Mouse (Mus musculus) liver, embryonic 16.5 days (tissue): ENCODE results near the gene AI413582. TPM values are rescaled to one million over a fixed set of nuclear protein-coding genes. Genes with fewer than 3 reads are reported as not detected.

Source experiments
- ATAC-seq: fragments of 200-750 bp; cut with Nextera tagmentation; 2 replicates; pipeline ENCODE4 v1.8.0; 2017; ENCODE audit warnings: low read depth, mild to moderate bottlenecking, moderate number of reproducible peaks, moderate library complexity
- H3K27ac ChIP-seq: fragments of 300-500 bp; sonication (generic); 2 replicates; pipeline ENCODE4 v1.5.1; 2014; ENCODE audit warnings: mild to moderate bottlenecking, low read length
- H3K27me3 ChIP-seq: fragments of 300-500 bp; sonication (generic); 2 replicates; pipeline ENCODE4 v1.6.1; 2014; ENCODE audit warnings: low read depth, low read length, mixed read lengths; ENCODE audit not compliant: control insufficient read depth, insufficient read depth
- H3K36me3 ChIP-seq: fragments of 300-500 bp; sonication (generic); 2 replicates; pipeline ENCODE4 v1.6.1; 2014; ENCODE audit warnings: mild to moderate bottlenecking; ENCODE audit not compliant: control insufficient read depth, insufficient read depth
- H3K4me1 ChIP-seq: fragments of 300-500 bp; sonication (generic); 2 replicates; pipeline ENCODE4 v1.6.1; 2014; ENCODE audit warnings: low read depth, low read length, mixed read lengths; ENCODE audit not compliant: control insufficient read depth
- H3K4me2 ChIP-seq: fragments of 300-500 bp; sonication (generic); 2 replicates; pipeline ENCODE4 v1.6.1; 2014; ENCODE audit warnings: low read depth, low read length, mixed read lengths
- H3K4me3 ChIP-seq: fragments of 300-500 bp; sonication (generic); 2 replicates; pipeline ENCODE4 v1.5.1; 2014; ENCODE audit warnings: low read depth, mild to moderate bottlenecking, low read length
- H3K9ac ChIP-seq: fragments of 300-500 bp; sonication (generic); 2 replicates; pipeline ENCODE4 v1.6.1; 2014; ENCODE audit warnings: low read depth, low read length
- H3K9me3 ChIP-seq: fragments of 300-500 bp; sonication (generic); replicated peaks from 2 replicates; pipeline ENCODE4 v1.6.1; 2016; ENCODE audit warnings: low read length; ENCODE audit not compliant: control insufficient read depth
- WGBS: fragments of 180-500 bp; shearing (Covaris S2); extraction: QIAGEN DNeasy Blood & Tissue Kit; methylation state at CpG from one replicate; pipeline ENCODE4 v1.1.7; 2014; ENCODE audit not compliant: insufficient replicate concordance; 5-methylcytosine and 5-hydroxymethylcytosine counted together
- polyA plus RNA-seq: library from polyadenylated mRNA; unstranded; fragments of >200 nt; fragmentation: Nextera tagmentation; extraction: Ambion mirVana; gene quantifications from 2 replicates; pipeline ENCODE4 v1.2.1, GENCODE M21; 2015

Gene AI413582
- polyA plus RNA-seq, 1 experiment from 2014 or later, result 10.5 TPM

DNA sequence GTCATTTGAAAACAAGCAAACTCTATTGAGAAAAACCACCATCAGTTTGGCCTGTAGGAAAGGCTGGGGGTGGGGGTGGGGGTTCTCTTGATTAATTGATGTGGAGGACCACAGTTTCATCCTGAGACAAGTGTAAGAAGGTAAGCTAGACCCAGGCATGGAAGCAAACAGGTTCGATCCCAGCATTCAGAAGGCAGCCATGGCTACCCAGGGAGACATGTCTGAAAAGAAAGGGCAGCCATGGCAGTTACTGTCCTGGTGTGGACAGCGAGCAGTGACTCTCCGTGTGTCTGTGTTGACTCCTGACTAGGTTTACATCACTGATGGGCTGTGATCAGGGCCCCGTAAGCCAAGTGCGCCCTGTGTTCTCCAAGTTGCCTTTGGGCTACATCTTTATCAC, 44.3 kb downstream of the AI413582 start, which contains the start of gene Grm4:
Grm4 (minus strand) TSS at position 101 of the 400 bp plus-strand sequence.
- no peaks in the 10 kb centered on the region for H3K9me3 ChIP-seq
- no peaks in the 10 kb centered on the region for H3K4me1 ChIP-seq
- WGBS, result 52% methylated on average over 5 of the region's 5 CpGs
- no peak within 1 kb of the TSS for H3K9ac ChIP-seq
- no peak for ATAC-seq
- no peak within 1 kb of the TSS for H3K4me2 ChIP-seq
- H3K36me3 ChIP-seq, result no peaks in the 10 kb centered on the region
- no peak within 1 kb of the TSS for H3K27ac ChIP-seq
- H3K27me3 ChIP-seq, result peaks cover 25% of the 10 kb centered on the region
- no peak within 1 kb of the TSS for H3K4me3 ChIP-seq

- WGBS, result 1% methylated on average over 27 of the region's 27 CpGs
- Histone ChIP-seq H3K4me2 (no peak overlapping the region), H3K4me3 (no peak overlapping the region), H3K4me1 (no peaks in the 10 kb centered on the region), H3K36me3 (no peaks in the 10 kb centered on the region), H3K9me3 (no peaks in the 10 kb centered on the region), H3K27me3 (peaks cover 30% of the 10 kb centered on the region), H3K9ac (no peak overlapping the region), H3K27ac (no peak overlapping the region)
- ATAC-seq, result no peak
Observed at GRCm38 (mm10) chr17:27520557-27520956, 45.0 kb downstream of the AI413582 start.

- ATAC-seq, result no peak
- Histone ChIP-seq H3K4me2 (no peak overlapping the region), H3K9me3 (no peaks in the 10 kb centered on the region), H3K4me1 (no peaks in the 10 kb centered on the region), H3K4me3 (no peak overlapping the region), H3K36me3 (no peaks in the 10 kb centered on the region), H3K9ac (no peak overlapping the region), H3K27me3 (peaks cover 47% of the 10 kb centered on the region), H3K27ac (no peak overlapping the region)
- WGBS, result 42% methylated on average over 15 of the region's 15 CpGs
Observed at GRCm38 (mm10) chr17:27518700-27519595, 46.6 kb downstream of the AI413582 start.

DNA sequence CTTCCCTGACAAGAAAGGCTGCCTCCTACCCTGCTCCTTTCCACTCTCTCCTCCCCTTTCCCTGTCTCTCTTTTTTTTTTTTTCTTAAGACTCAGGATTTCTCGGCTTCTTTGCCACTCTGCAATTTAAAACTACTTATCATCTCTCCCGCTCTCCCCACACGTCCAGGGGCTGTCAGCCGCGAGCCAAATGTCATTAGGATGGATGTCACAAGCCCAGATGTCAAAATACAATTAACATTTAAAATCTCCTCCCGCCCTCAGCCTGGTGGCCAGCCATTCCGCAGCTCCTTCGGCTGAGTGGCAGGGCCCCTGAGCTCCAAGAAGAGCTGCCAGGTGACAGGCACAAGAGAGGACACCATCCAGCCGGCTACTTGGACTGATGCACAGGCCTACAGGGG, 47.3 kb downstream of the AI413582 start:
- Histone ChIP-seq H3K9ac (no peak overlapping the region), H3K27me3 (peaks cover 53% of the 10 kb centered on the region), H3K36me3 (no peaks in the 10 kb centered on the region), H3K4me1 (no peaks in the 10 kb centered on the region), H3K4me2 (no peak overlapping the region), H3K9me3 (no peaks in the 10 kb centered on the region), H3K27ac (no peak overlapping the region), H3K4me3 (no peak overlapping the region)
- 44% methylated on average over 9 of the region's 9 CpGs for WGBS
- ATAC-seq, result no peak

DNA sequence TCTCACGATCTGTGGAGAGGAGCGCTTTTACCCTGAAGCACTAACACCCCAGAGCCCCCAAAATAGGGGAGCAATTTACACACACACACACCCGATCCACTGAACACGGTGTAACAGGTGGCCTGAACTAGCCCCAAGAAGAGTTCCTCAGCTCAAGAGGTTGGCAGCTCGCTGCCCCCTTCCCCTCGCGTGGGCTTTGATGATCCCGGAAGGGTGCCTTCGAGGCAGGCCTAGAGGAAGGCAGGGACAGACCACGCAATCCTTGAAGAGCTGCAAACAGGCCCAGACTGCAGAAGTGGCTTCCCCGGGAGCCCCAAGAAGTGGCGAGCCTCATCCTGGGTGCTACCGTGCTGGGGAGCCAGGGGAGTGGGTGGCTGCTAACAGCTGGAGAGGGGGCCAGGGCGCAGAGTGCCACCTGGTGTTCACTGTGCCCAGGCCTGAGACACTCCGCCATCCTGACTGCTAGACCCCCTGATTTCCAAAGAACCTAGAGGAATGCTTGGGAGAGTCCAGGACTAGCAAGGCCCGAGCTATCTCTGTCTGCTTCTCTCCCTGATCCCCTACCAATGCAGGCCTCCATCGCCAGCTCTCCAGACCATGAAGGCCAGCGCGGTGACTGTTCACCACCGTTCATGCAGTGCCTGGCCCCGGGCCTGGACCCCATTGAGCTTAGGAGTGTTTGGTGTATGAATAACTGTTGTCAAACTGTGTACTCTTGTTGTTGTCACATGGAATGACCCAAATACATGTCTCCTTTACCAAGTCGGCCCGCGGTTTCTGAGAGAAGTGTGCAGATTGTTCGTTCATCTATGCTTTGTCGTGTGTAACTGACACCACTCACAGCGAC, 51.4 kb downstream of the AI413582 start:
- Histone ChIP-seq H3K9me3 (no peaks in the 10 kb centered on the region), H3K27me3 (peaks cover 71% of the 10 kb centered on the region), H3K4me3 (no peak overlapping the region), H3K9ac (no peak overlapping the region), H3K4me1 (no peaks in the 10 kb centered on the region; the same call in 1 of the 2 replicates), H3K4me2 (no peak overlapping the region), H3K27ac (no peak overlapping the region), H3K36me3 (no peaks in the 10 kb centered on the region)
- WGBS, result 28% methylated on average over 27 of the region's 27 CpGs
- ATAC-seq, result no peak

Other genes with a start within 250 kb of the AI413582 start
- not detected in 2 replicates for gene Grm4, start 44.4 kb downstream of the AI413582 start, polyA plus RNA-seq
- gene Hmga1, start 9.3 kb downstream of the AI413582 start, polyA plus RNA-seq, result 98.3 and 104 TPM in 2 replicates
- gene Nudt3, start 57.7 kb upstream of the AI413582 start, polyA plus RNA-seq, result 19.2 and 20.5 TPM in 2 replicates
- gene RPS10-NUDT3, start 69.5 kb upstream of the AI413582 start, polyA plus RNA-seq, result not detected in 2 replicates
- gene Rps10, start 70.9 kb upstream of the AI413582 start, polyA plus RNA-seq, result 432 and 472 TPM in 2 replicates
- gene Pacsin1, start 89.8 kb upstream of the AI413582 start, polyA plus RNA-seq, result 0.22 and 0.26 TPM in 2 replicates
- 0.12 TPM in 1 of 2 replicates, not detected in the other for gene Spdef, start 163.2 kb upstream of the AI413582 start, polyA plus RNA-seq